Mouse (Mus musculus) megakaryocyte, embryonic 14.5 days (primary cell): ENCODE results near the gene U2af2.

Experiments
- FLI1 ChIP-seq: IDR thresholded peaks from 2 replicates; pipeline ENCODE4 v1.6.1; 2012; ENCODE audit warnings: low read length, inconsistent platforms, mixed read lengths
- GATA1 ChIP-seq: IDR thresholded peaks from 3 replicates; pipeline ENCODE4 v1.6.1; 2012; ENCODE audit warnings: mixed read lengths, low read length, inconsistent platforms, borderline replicate concordance

- no peak for TF ChIP-seq GATA1
- no peak for TF ChIP-seq FLI1
These were observed 14.6 kb upstream of the U2af2 start for GRCm38 (mm10) chr7:5047313-5047712.
